Mouse (Mus musculus): ENCODE measurements at regions not wholly inside any gene's neighbourhood (a gene's known extent, or its start where the extent isn't known, plus 50 kb on each side); places are given as distances from the start of the nearest gene placed in this dataset.

DNA sequence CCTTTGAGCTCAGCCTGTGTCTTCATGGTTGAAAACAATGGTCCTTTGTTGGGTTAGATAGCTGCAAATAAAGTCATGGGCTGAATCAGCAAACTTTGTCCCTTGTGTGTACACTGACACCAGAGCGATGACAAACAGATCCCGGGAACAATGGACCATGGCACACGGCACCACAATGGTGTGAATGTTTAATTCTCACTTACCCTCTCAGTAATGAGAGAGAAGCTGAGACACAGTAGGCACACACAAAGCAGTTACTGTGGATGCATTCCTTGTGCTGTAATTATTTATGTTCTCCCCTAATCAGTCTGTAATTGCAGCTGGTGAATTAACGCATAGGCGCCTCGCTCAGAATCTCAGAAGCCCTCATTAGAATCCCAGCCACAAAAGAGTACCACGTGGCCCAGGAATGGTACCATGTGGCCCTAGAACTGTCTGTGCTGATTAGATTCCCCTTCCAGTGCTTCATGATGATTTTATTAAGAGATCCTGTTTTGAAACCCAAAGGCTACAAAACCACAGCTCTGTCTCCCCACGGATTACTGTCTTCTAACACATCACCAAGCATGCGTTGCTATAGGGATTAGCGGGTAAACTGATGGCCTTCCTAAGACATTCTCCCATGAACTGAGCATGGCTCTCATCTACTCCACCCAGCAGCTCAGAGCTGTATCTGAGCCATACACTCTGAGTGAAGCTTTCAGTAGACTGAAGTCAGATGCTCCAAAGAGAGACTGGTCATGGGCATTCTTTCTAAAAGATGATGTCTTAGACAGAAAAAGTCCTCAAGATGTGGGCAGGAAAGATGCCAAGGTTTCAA is 250.8 kb downstream of the Wdr11 start:
- H3K9ac ChIP-seq = no peak overlapping the region
- H3K9me3 ChIP-seq (replicated peaks) = no peaks in the 10 kb centered on the region
- H3K27me3 ChIP-seq = no peaks in the 10 kb centered on the region
- H3K4me2 ChIP-seq (replicated peaks) = no peak overlapping the region
- H3K4me3 ChIP-seq = no peak overlapping the region
- H3K4me1 ChIP-seq = peaks cover 7% of the 10 kb centered on the region
- ATAC-seq (ENCODE audit: low FRiP score) = peak; percentile 61; the same call in 1 of the 2 replicates
- 53% methylated on average over 10 of the region's 10 CpGs for WGBS
- H3K27ac ChIP-seq = no peak overlapping the region
- H3K36me3 ChIP-seq = no peaks in the 10 kb centered on the region

DNA sequence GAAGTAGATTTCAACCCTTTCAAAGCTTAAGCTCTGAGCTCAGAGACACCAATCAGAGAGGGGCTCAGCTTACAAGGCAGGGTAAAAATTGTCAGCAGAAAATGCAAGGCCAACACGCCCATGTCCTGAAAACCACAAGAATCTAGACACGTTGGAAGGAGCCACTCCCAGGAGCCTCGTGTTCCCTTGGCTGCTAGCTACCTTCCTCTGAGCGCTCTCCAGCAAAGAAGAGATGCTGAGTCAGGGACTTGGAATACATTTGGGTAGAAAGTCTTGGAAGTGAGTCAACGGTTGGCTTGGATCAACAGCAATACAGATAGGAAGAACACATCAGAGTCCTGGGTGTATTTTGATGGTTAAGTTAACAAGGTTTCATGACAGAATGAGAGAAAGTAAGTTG is 255.5 kb downstream of the Wdr11 start:
- no peaks in the 10 kb centered on the region for H3K36me3 ChIP-seq
- H3K9me3 ChIP-seq (replicated peaks) = no peaks in the 10 kb centered on the region
- 89% methylated on average over 5 of the region's 5 CpGs for WGBS
- H3K9ac ChIP-seq = no peak overlapping the region
- ATAC-seq (ENCODE audit: low FRiP score) = no peak
- H3K4me2 ChIP-seq (replicated peaks) = no peak overlapping the region
- H3K4me3 ChIP-seq = no peak overlapping the region
- H3K27me3 ChIP-seq = no peaks in the 10 kb centered on the region
- H3K4me1 ChIP-seq = peaks cover 7% of the 10 kb centered on the region
- H3K27ac ChIP-seq = no peak overlapping the region

DNA sequence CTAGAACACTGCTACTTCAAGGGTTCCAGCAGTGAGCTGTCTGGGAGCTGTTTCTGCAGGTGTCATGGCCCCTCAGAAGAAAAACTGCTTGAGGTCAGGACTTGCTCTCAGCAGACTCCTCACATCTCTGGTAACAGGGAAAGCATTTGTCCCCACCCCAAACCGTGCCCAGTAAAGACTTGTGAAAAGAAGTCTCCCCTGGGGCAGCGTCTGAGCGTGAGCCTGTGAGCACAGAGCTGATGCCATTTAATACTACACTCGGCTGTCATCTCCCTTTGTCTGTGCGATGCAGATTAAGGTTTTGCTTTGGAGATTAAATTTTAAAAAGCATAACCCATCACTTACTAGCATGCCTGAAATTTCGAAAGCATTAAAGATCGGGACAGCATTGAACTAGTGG is 261.9 kb downstream of the Wdr11 start:
- Histone ChIP-seq H3K36me3 (no peaks in the 10 kb centered on the region), H3K4me2 (replicated peaks) (no peak overlapping the region), H3K4me3 (no peak overlapping the region), H3K27ac (no peak overlapping the region), H3K9ac (no peak overlapping the region), H3K27me3 (no peaks in the 10 kb centered on the region), H3K4me1 (peaks cover 5% of the 10 kb centered on the region; the same call in 1 of the 2 replicates), H3K9me3 (replicated peaks) (no peaks in the 10 kb centered on the region)
- no peak for ATAC-seq (ENCODE audit: low FRiP score)
- WGBS = 44% methylated on average over 7 of the region's 7 CpGs

DNA sequence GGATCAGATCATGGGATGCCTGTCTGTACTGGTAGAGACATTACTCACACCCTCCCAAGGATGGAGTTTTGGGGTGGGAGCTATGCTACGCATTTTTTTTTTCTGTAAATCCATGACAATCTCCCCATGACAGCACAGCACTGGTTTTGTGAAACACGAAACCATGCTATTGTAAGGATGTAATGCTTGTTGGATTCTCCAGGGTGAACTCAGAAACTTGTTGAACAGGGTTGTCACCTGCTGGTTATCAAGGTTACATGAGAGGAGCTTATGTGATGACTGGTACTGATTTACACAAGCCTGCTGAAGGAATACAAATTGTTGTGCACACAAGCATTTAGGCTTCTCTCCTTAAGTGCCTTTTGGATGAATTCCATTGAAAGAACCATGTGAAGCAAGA is 263.3 kb downstream of the Wdr11 start:
- 69% methylated on average over 2 of the region's 2 CpGs for WGBS
- H3K4me1 ChIP-seq = peaks cover 5% of the 10 kb centered on the region; the same call in 1 of the 2 replicates
- no peaks in the 10 kb centered on the region for H3K27me3 ChIP-seq
- no peaks in the 10 kb centered on the region for H3K9me3 ChIP-seq (replicated peaks)
- H3K4me3 ChIP-seq = no peak overlapping the region
- H3K4me2 ChIP-seq (replicated peaks) = no peak overlapping the region
- H3K9ac ChIP-seq = no peak overlapping the region
- ATAC-seq (ENCODE audit: low FRiP score) = no peak
- H3K27ac ChIP-seq = no peak overlapping the region
- H3K36me3 ChIP-seq = no peaks in the 10 kb centered on the region

DNA sequence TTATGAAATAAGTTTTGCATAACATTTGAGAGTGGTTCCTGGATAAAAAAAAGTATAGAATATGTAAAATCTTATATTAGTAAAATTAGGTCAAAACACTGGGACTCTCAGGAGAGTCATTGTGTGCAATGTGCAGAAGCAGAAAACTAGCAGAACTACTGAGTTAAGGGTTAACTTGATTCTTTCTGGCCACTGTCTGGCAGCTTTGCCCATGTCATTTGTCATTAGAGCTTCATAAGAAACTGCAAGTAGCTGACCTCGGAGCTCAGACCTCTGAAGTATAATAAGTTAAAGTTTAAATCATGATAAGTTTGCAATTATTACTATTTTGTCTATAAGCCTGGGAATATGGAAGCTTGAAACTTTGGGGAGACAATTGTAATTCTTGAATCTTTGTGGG is 271.3 kb downstream of the Wdr11 start:
- no peak overlapping the region for H3K27ac ChIP-seq
- H3K4me2 ChIP-seq (replicated peaks) = no peak overlapping the region
- no peaks in the 10 kb centered on the region for H3K4me1 ChIP-seq
- no peaks in the 10 kb centered on the region for H3K36me3 ChIP-seq
- H3K27me3 ChIP-seq = no peaks in the 10 kb centered on the region
- H3K4me3 ChIP-seq = no peak overlapping the region
- no peak for ATAC-seq (ENCODE audit: low FRiP score)
- WGBS = 32% methylated on average over 1 of the region's 1 CpGs
- no peak overlapping the region for H3K9ac ChIP-seq
- no peaks in the 10 kb centered on the region for H3K9me3 ChIP-seq (replicated peaks)

DNA sequence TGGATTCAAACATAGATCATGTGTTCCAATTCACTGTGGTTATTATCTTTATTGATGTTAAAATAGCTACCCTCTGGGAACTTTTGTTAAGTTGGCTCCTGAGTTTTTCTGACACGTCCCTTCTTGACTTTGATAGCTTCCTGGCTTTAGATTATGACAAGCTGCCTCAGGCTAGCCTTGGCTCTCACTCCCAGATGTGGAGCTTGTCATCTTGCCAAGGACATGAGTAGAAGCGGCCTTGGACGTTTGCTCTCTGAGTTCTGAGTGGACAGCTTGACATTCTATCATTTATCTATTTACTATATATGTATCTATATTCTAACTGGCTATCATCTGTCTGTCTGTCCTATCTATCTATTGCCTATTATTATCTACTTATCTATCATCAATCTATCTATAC is 273.9 kb downstream of the Wdr11 start:
- H3K4me2 ChIP-seq (replicated peaks) = no peak overlapping the region
- no peaks in the 10 kb centered on the region for H3K36me3 ChIP-seq
- no peak overlapping the region for H3K4me3 ChIP-seq
- no peak for ATAC-seq (ENCODE audit: low FRiP score)
- no peak overlapping the region for H3K27ac ChIP-seq
- H3K4me1 ChIP-seq = no peaks in the 10 kb centered on the region
- H3K9me3 ChIP-seq (replicated peaks) = no peaks in the 10 kb centered on the region
- no peaks in the 10 kb centered on the region for H3K27me3 ChIP-seq
- WGBS = 85% methylated on average over 3 of the region's 3 CpGs
- H3K9ac ChIP-seq = no peak overlapping the region

DNA sequence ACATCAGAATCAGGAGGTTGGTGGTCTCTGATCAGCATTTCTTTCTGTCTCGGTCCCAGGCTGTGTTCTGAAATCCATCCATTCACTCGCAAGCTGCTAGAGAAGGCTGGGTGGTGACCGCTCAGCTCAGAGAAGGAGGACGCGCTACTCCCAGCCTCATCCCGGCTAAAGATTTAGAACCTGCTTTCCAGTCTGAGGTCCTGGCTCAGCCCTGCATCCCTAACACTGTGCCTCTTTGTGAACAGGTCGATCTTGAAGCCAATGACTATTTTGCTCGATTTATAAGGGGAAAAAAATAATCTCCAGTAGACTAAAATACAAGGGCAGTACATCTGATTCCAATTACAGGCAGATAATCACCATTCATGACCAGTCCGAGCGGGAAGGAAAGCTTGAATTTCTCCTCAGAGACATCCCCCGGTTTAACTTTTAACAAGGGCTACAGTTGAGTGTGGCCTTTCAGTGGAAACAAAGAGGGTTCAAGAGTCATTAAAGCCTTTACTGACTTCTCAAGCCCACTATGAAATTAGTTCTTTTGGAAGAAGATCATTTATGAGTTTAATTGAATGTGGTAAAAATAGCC is 280.6 kb downstream of the Wdr11 start:
- H3K9me3 ChIP-seq (replicated peaks) = no peaks in the 10 kb centered on the region
- H3K36me3 ChIP-seq = no peaks in the 10 kb centered on the region
- no peak overlapping the region for H3K27ac ChIP-seq
- no peaks in the 10 kb centered on the region for H3K27me3 ChIP-seq
- H3K4me3 ChIP-seq = no peak overlapping the region
- WGBS = 63% methylated on average over 11 of the region's 11 CpGs
- H3K4me2 ChIP-seq (replicated peaks) = no peak overlapping the region
- peaks cover 6% of the 10 kb centered on the region; the same call in 1 of the 2 replicates for H3K4me1 ChIP-seq
- no peak for ATAC-seq (ENCODE audit: low FRiP score)
- no peak overlapping the region for H3K9ac ChIP-seq

DNA sequence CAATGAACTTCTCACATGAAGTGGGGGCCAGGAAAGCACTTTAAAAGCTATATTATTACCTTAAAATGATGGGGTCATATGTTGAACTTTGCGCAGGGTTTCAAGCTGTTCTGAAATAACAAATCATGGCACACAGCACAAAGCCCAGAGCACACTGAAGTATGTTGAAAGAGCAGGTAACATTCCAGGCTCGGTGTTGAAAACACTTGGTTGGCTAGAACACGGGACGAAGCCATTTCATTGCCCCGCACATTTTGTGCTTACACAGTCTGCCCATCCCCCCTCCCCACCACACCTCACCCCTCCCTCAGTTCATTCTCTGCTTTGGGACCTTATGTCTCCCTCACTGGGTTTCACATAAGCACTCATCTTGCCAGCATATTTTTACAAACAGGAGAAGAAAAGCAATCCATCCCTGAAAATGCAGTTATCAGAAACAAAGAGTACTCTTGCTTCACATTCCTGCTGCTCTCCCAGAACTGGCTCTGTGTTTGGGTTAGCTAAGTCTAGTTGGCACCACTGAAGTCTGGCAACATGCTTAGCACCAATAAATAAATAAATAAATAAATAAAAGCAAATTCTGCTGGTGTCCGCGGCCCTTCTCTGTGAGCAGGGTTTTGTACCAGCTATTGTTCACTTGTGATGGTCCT is 284.7 kb downstream of the Wdr11 start:
- 83% methylated on average over 7 of the region's 7 CpGs for WGBS
- H3K9me3 ChIP-seq (replicated peaks) = no peaks in the 10 kb centered on the region
- H3K36me3 ChIP-seq = no peaks in the 10 kb centered on the region
- H3K9ac ChIP-seq = no peak overlapping the region
- no peaks in the 10 kb centered on the region for H3K27me3 ChIP-seq
- no peak for ATAC-seq (ENCODE audit: low FRiP score)
- H3K4me3 ChIP-seq = no peak overlapping the region
- H3K4me1 ChIP-seq = peaks cover 6% of the 10 kb centered on the region; the same call in 1 of the 2 replicates
- no peak overlapping the region for H3K27ac ChIP-seq
- H3K4me2 ChIP-seq (replicated peaks) = no peak overlapping the region

DNA sequence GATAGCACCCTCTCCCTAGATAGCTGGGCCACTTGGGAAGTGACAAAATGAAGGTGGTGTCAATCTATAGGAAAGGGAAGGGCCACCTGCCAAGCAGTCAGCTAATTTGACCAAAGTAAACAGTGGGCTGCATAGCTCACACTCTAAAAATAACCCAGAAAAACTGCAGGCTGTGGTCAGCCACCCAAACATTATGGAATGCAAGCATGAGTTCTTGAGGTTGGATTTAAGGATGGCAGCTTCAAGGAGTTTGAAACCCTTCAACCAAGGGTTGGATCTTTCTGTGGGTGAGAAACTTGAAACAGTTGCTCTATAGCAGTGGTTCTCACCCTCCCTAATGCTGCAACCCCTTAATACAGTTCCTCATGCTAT is 285.2 kb downstream of the Wdr11 start:
- ATAC-seq (ENCODE audit: low FRiP score) = no peak
- Histone ChIP-seq H3K27ac (no peak overlapping the region), H3K9me3 (replicated peaks) (no peaks in the 10 kb centered on the region), H3K27me3 (no peaks in the 10 kb centered on the region), H3K9ac (no peak overlapping the region), H3K36me3 (no peaks in the 10 kb centered on the region), H3K4me1 (peaks cover 6% of the 10 kb centered on the region; the same call in 1 of the 2 replicates), H3K4me3 (no peak overlapping the region), H3K4me2 (replicated peaks) (no peak overlapping the region)

DNA sequence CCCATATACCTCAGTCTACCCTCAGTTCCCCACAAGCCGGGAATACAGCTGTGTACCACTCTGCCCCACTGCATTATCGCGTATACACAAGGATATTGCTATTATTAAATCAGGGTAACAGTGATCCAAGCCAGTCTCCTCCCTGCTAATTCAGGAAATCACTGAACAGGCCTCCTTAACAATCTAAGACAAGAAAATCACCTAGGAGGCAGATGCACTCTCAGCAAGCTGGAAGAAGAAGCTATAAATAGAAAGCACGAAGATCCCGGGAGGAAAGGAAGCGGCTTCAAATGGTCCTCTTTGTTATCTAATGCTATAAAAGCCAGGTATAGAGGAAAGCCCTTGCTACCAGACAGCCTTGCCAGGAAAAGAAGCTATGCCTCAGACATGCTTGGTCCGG is 304.6 kb downstream of the Wdr11 start:
- no peak overlapping the region for H3K4me2 ChIP-seq (replicated peaks)
- no peaks in the 10 kb centered on the region for H3K4me1 ChIP-seq
- H3K36me3 ChIP-seq = no peaks in the 10 kb centered on the region
- no peak overlapping the region for H3K9ac ChIP-seq
- H3K27ac ChIP-seq = no peak overlapping the region
- peaks cover 7% of the 10 kb centered on the region; the same call in 1 of the 2 replicates for H3K9me3 ChIP-seq (replicated peaks)
- no peaks in the 10 kb centered on the region for H3K27me3 ChIP-seq
- no peak overlapping the region for H3K4me3 ChIP-seq
- 87% methylated on average over 7 of the region's 7 CpGs for WGBS
- ATAC-seq (ENCODE audit: low FRiP score) = no peak

DNA sequence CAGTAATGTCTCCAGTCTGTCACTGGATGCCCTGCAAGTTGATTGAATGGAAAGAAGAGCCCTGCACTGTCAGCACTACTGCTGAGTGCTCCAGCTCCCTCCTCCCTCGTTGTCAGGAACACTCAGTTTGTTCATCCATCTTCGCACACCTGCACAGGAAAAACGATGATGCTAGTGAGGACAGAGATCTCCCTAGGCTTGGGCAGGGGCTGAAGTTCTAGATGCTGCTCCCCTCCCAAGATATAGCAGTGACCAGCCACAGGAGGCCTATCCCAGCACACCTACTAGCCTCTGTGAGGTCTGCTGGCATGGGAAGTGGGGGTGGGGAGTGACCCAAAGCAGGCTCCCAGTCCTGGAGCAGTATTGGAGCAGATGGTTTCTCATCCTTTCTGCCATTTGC is 305.8 kb downstream of the Wdr11 start:
- H3K27ac ChIP-seq = no peak overlapping the region
- no peak overlapping the region for H3K4me3 ChIP-seq
- H3K9ac ChIP-seq = no peak overlapping the region
- WGBS = 82% methylated on average over 3 of the region's 3 CpGs
- no peaks in the 10 kb centered on the region for H3K4me1 ChIP-seq
- no peaks in the 10 kb centered on the region for H3K27me3 ChIP-seq
- H3K4me2 ChIP-seq (replicated peaks) = no peak overlapping the region
- H3K9me3 ChIP-seq (replicated peaks) = no peaks in the 10 kb centered on the region
- no peak for ATAC-seq (ENCODE audit: low FRiP score)
- no peaks in the 10 kb centered on the region for H3K36me3 ChIP-seq

DNA sequence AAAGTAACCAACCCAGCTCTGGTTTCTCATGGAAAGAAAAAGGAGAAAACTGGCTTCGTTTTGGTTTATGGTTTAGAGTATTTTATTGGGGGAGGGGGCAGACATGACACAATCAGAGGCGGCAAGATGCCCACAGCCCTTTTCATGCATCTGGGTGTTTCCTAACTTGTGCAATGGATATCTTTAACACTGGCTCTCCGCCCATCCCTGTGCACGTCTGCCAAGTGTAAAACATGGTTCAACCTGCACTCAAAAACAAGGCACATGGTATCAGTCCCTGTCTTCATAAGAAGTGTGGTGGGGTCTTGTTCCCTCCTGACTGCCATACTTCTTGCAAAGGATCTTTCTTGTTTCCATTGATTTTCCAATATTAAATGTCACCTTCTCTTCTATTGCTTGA is 310.6 kb downstream of the Wdr11 start:
- Histone ChIP-seq H3K27me3 (no peaks in the 10 kb centered on the region), H3K27ac (no peak overlapping the region), H3K36me3 (no peaks in the 10 kb centered on the region), H3K4me3 (no peak overlapping the region), H3K9me3 (replicated peaks) (no peaks in the 10 kb centered on the region), H3K4me2 (replicated peaks) (no peak overlapping the region), H3K4me1 (no peaks in the 10 kb centered on the region), H3K9ac (no peak overlapping the region)
- no peak for ATAC-seq (ENCODE audit: low FRiP score)
- 86% methylated on average over 4 of the region's 4 CpGs for WGBS

DNA sequence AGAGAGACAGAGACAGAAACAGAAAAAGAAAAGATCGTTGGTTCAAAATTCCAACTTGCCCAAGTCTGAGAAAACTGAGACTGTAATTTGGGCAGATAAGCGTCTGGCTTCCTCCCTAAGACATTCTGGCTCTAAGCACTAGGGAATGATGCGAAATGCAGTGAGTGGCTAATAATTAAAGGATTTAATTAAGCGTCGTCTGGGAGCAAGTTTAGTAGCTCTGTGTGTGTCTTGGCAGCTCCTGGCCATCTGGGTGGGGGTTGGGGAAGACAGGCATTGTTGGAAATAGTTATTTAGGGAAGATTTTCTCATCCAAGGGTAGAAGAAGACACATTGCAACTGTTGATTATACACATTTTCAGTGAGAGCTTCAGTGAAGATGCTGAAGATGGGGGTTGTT is 311.5 kb downstream of the Wdr11 start:
- WGBS = 68% methylated on average over 5 of the region's 5 CpGs
- Histone ChIP-seq H3K9ac (no peak overlapping the region), H3K27ac (no peak overlapping the region), H3K36me3 (no peaks in the 10 kb centered on the region), H3K4me1 (no peaks in the 10 kb centered on the region), H3K4me2 (replicated peaks) (no peak overlapping the region), H3K9me3 (replicated peaks) (no peaks in the 10 kb centered on the region), H3K4me3 (no peak overlapping the region), H3K27me3 (no peaks in the 10 kb centered on the region)
- ATAC-seq (ENCODE audit: low FRiP score) = no peak
